Mouse (Mus musculus): ENCODE data around the gene BC052040.

The BC052040 gene

GRCm38 (mm10) chr2:115601280-115601679, 19.8 kb downstream of the BC052040 start:
- DNase-seq (ENCODE audit: low read depth, low spot score) = no peak

- no peak for DNase-seq (ENCODE audit: low read depth, low spot score)
These were observed 20.6 kb downstream of the BC052040 start for GRCm38 (mm10) chr2:115602116-115602515.

GRCm38 (mm10) chr2:115604132-115604531, 22.6 kb downstream of the BC052040 start:
- DNase-seq (ENCODE audit: low read depth, low spot score) = no peak

- peak; percentile 59 for DNase-seq (ENCODE audit: low read depth, low spot score)
These were observed 24.4 kb downstream of the BC052040 start for GRCm38 (mm10) chr2:115605829-115606336.

- DNase-seq (ENCODE audit: low read depth, low spot score) = no peak
These were observed 27.5 kb downstream of the BC052040 start for GRCm38 (mm10) chr2:115609020-115609419.

- DNase-seq (ENCODE audit: low read depth, low spot score) = no peak
These were observed 28.6 kb downstream of the BC052040 start for GRCm38 (mm10) chr2:115610092-115610491.

GRCm38 (mm10) chr2:115610503-115610902, 29.0 kb downstream of the BC052040 start:
- no peak for DNase-seq (ENCODE audit: low read depth, low spot score)

- no peak for DNase-seq (ENCODE audit: low read depth, low spot score)
These were observed 32.5 kb downstream of the BC052040 start for GRCm38 (mm10) chr2:115613830-115614520.

- no peak for DNase-seq (ENCODE audit: low read depth, low spot score)
These were observed 47.0 kb downstream of the BC052040 start for GRCm38 (mm10) chr2:115628471-115628870.

GRCm38 (mm10) chr2:115631031-115631434, 49.5 kb downstream of the BC052040 start:
- peak; percentile 67 for DNase-seq (ENCODE audit: low read depth, low spot score)

- DNase-seq (ENCODE audit: low read depth, low spot score) = no peak
These were observed 50.3 kb downstream of the BC052040 start for GRCm38 (mm10) chr2:115631826-115632225.

- no peak for DNase-seq (ENCODE audit: low read depth, low spot score)
These were observed 68.7 kb downstream of the BC052040 start for GRCm38 (mm10) chr2:115650203-115650602.

GRCm38 (mm10) chr2:115659712-115660111, 78.2 kb downstream of the BC052040 start:
- no peak for DNase-seq (ENCODE audit: low read depth, low spot score)

GRCm38 (mm10) chr2:115660213-115661120, 79.0 kb downstream of the BC052040 start:
- DNase-seq (ENCODE audit: low read depth, low spot score) = no peak

GRCm38 (mm10) chr2:115667516-115667915, 86.0 kb downstream of the BC052040 start:
- no peak for DNase-seq (ENCODE audit: low read depth, low spot score)

GRCm38 (mm10) chr2:115673054-115673660, 91.6 kb downstream of the BC052040 start:
- DNase-seq (ENCODE audit: low read depth, low spot score) = no peak

GRCm38 (mm10) chr2:115678786-115679185, 97.3 kb downstream of the BC052040 start:
- DNase-seq (ENCODE audit: low read depth, low spot score) = no peak

- DNase-seq (ENCODE audit: low read depth, low spot score) = no peak
These were observed 103.7 kb downstream of the BC052040 start for GRCm38 (mm10) chr2:115685250-115685649.

GRCm38 (mm10) chr2:115687612-115688011, 106.1 kb downstream of the BC052040 start:
- DNase-seq (ENCODE audit: low read depth, low spot score) = no peak

GRCm38 (mm10) chr2:115688282-115688681, 106.8 kb downstream of the BC052040 start:
- peak; percentile 47 for DNase-seq (ENCODE audit: low read depth, low spot score)

GRCm38 (mm10) chr2:115693841-115694240, 112.3 kb downstream of the BC052040 start:
- DNase-seq (ENCODE audit: low read depth, low spot score) = no peak

GRCm38 (mm10) chr2:115694386-115694785, 112.9 kb downstream of the BC052040 start:
- DNase-seq (ENCODE audit: low read depth, low spot score) = no peak

All from mesoderm, embryonic 11.5 days (tissue).